Mouse (Mus musculus) c-Kit-positive CD71-negative TER-119-negative erythroid progenitor cells, embryonic 14.5 days (primary cell): Measurements from ENCODE around the gene Zfp362.

Source experiments
- DNase-seq: peaks from one replicate; pipeline ENCODE4 v3.0.0-alpha.2; 2013; ENCODE audit warnings: low read depth

The Zfp362 gene

DNA sequence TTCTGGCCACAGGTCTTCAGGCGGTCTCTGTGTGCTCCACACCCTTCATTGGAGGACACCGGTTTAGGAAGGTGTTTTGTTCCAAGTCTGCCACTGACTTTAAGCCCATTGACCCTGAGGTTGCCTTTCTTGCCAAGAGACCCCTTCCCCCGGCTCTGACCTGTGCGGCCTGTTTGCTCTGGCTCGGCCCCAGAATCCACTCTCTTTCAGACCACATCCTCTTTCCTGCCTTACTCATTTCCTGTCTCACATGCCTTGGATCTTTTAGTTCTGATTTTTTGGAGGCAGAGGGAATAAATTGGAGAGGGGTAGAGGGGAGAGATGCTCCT, 76.2 kb downstream of the Zfp362 start:
- DNase-seq: no peak

GRCm38 (mm10) chr4:128729033-128729708, 76.7 kb downstream of the Zfp362 start:
- no peak for DNase-seq

GRCm38 (mm10) chr4:128728431-128728851, 77.4 kb downstream of the Zfp362 start:
- no peak for DNase-seq

- no peak for DNase-seq
Observed at GRCm38 (mm10) chr4:128727721-128728430, 78.0 kb downstream of the Zfp362 start.

DNA sequence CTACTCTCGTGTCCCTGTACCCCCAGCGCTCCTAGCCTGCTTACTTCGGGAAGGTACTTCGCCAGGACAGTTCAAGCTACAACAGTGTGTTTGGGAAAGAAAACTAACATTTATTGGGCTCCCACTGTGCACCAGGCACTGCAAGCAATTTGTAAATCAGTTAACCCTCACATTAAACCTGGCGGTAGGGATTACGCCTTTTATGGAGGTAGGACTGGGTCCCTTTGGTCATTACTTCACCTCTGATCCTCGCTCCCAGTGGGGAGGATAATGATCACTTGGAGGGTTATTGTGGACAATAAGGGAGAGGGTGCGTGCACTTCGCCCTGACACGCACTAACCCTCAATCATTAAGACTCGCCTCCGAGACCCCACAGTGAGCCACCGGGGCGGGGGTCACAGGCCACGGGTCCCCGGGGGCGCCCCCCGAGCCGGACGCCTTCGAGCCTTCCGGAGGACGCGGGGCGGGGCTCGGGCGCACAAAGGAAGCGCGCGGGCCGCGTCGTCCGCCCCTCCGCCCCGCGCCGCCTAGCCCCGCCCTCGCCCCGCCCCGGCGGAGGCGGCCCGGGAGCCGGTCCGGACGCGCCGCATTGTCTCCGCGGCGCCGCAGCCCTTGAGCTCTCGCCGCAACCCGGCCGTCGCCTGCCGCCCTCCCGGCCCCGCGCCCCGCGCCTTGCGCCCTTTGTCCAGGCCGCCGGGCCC, 78.7 kb downstream of the Zfp362 start:
- DNase-seq: no peak

- DNase-seq: no peak
Observed at GRCm38 (mm10) chr4:128724059-128724458, 81.8 kb downstream of the Zfp362 start.

- no peak for DNase-seq
Observed at GRCm38 (mm10) chr4:128723431-128723830, 82.4 kb downstream of the Zfp362 start.
